Mouse (Mus musculus): ENCODE data around the gene D17Wsu92e. TPM values are rescaled to one million over a fixed set of nuclear protein-coding genes. Genes with fewer than 3 reads are reported as not detected.

Gene D17Wsu92e
- total RNA-seq, 2 experiments from 2014 or later, result 199 TPM

DNA sequence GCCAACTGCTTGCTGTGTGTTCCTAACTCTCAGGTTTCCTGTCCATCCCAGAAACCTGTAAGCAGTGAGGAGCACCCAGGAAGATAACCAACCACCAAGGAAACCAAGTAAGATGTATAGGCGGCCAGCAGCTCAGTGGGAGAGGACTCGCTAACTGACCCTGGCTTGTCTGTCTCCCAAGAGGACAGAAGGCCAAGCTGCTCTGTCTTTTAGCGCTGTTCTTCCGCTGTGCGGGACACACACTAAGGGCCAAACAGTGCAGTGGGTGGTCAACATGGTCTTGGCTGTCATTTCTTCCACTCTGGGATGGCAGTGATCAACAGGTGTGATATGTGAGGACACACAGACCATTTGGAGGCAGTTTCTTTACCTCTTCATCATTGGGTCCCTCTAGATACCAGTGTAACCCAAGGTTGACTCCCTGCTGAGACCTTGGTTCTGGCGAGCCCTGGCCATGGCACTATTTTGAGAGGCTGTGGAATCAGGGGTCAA is 70.0 kb downstream of the D17Wsu92e start:
- DNase-seq (ENCODE audit: low spot score in 2 of 2), result no peak

DNA sequence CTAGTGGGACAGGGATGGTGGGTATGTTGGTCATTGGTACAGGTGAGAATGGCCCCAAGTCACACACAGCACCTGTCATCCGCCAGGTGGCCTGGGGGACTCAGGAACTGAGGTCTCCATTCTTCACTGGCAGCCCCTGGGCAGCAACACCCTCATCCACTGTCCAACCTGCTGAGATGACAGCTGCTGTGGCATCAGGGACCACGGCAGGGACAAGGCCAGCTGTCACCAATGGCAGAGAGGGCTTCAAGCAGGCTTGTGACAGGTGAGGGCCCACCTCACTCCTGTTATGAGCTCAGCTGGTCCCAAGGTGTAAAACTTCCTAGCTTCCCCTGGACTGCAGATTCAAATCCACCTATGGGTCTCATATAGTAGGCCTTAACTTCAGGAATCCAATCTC is 72.3 kb downstream of the D17Wsu92e start:
- DNase-seq (ENCODE audit: low spot score in 2 of 2), result no peak

DNA sequence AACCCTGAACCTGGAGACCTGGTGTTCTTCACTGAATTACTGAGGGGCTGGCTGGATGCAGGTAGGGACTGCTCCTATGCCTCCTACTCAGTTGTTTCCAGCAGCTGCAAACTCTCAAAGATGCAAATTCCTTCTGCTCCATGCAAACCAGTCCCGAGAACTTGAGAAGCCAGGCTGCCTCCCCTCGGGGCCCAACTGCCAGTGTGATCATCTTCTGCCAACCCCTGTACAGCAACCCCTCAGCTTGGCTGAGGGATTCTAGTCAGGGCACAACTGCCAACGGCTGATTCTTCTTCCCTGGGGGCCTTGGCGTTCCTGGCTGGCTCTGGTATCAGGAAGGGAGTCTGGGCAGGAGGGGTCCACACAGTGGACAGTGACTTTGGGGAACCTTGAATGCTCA is 74.0 kb downstream of the D17Wsu92e start:
- no peak for DNase-seq (ENCODE audit: low spot score in 2 of 2)

GRCm38 (mm10) chr17:27740961-27741360 is 79.5 kb downstream of the D17Wsu92e start:
- DNase-seq (ENCODE audit: low spot score in 2 of 2), result no peak

GRCm38 (mm10) chr17:27734344-27735073 is 85.9 kb downstream of the D17Wsu92e start:
- no peak for DNase-seq (ENCODE audit: low spot score in 2 of 2)

DNA sequence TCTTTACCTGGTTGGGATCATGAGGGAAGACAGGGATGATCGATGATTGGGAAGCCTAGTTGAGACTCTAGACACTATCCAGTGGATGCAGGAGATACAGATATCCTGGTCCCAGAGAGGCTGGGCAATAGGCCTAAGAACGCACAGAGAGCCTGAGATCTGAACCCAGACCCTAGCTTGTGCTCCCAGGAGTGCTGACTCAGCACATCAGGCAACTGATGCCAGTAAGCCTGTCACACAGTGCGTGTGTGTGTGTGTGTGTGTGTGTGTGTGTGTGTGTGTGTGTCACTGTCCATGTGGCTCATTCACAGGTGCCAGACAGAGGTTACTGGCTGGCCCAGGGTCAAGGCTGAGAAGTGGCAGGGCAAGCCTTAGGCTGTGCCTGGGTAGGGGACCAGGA is 87.8 kb downstream of the D17Wsu92e start:
- DNase-seq (ENCODE audit: low spot score in 2 of 2), result no peak

- DNase-seq (ENCODE audit: low spot score in 2 of 2), result no peak
These were observed 88.3 kb downstream of the D17Wsu92e start for GRCm38 (mm10) chr17:27732152-27732551.

- no peak for DNase-seq (ENCODE audit: low spot score in 2 of 2)
These were observed 91.7 kb downstream of the D17Wsu92e start, which contains the start of gene Spdef for GRCm38 (mm10) chr17:27728770-27729169. Spdef (minus strand) TSS chr17:27728955.

- no peak for DNase-seq (ENCODE audit: low spot score in 2 of 2)
These were observed 93.9 kb downstream of the D17Wsu92e start for GRCm38 (mm10) chr17:27726527-27726926.

DNA sequence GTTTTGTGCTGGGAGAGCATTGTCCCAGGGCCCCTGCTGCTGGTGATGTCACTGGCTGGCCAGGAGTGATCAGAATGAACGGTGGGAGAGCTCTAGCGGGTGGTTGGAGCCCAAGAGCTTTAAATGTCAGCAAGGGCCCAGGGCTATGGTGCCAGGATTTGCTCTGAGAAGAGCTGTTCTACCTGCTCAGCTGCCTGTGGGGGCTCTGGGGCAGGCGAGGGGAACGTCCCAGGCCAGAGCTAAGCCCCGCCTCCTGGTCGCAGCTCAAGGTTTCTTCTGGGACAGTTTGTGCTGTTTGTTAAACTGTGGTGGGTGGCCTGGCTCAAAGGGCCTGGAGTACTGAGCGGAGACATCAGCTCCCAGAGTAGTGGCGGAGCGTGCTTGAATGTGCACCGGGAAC is 95.0 kb downstream of the D17Wsu92e start:
- DNase-seq (ENCODE audit: low spot score in 2 of 2), result no peak

GRCm38 (mm10) chr17:27725011-27725410 is 95.4 kb downstream of the D17Wsu92e start:
- no peak for DNase-seq (ENCODE audit: low spot score in 2 of 2)

- DNase-seq (ENCODE audit: low spot score in 2 of 2), result no peak
These were observed 96.1 kb downstream of the D17Wsu92e start for GRCm38 (mm10) chr17:27724327-27724726.

GRCm38 (mm10) chr17:27721125-27721664 is 99.3 kb downstream of the D17Wsu92e start:
- no peak for DNase-seq (ENCODE audit: low spot score in 2 of 2)

- DNase-seq (ENCODE audit: low spot score in 2 of 2), result no peak
These were observed 100.1 kb downstream of the D17Wsu92e start for GRCm38 (mm10) chr17:27720326-27720725.

- DNase-seq (ENCODE audit: low spot score in 2 of 2), result no peak
These were observed 100.8 kb downstream of the D17Wsu92e start for GRCm38 (mm10) chr17:27719663-27720062.

DNA sequence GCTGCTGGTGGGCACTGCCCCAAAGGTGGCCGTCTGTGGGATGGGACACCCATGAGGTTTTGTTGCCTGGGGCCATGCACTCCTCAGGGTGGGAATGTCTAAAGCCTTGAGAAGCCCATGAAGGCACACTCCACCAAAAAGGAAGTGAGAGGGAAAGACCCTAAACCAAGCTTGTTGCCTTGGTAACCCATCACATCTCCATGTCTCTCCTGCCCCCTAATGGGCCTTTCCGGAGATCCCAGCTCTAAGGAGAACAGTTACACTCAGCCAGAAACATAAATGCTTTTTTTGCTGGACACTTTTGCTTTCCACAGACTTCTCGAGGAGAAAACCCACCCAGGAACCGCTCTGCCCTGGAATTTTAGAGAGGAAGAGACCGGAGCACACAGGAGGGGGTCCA is 102.2 kb downstream of the D17Wsu92e start:
- no peak for DNase-seq (ENCODE audit: low spot score in 2 of 2)

- DNase-seq (ENCODE audit: low spot score in 2 of 2), result no peak
These were observed 103.6 kb downstream of the D17Wsu92e start for GRCm38 (mm10) chr17:27716804-27717203.

GRCm38 (mm10) chr17:27712832-27713231 is 107.6 kb downstream of the D17Wsu92e start:
- DNase-seq (ENCODE audit: low spot score in 2 of 2), result no peak

DNA sequence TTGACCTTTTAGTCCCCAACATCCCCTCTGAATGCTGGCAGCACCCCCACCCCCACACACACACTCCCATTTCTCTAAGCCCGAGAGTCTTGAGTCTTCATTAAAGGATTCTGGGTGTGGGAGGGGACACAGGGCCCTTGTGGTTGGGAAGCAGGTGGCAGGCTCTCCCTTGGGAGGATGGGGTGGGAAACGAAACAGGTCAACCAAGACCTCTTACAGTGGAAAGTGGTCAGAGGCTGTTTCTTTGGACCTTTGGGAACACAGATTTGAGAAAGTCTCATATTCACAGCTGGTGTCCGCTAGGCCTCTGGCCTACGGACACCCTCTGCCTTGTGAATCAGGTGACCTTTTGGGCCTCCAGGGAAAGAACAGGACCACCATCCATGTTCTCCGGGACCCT is 110.8 kb downstream of the D17Wsu92e start:
- DNase-seq (ENCODE audit: low spot score in 2 of 2), result no peak

- peak in 1 of 2 experiments; percentile 67 for DNase-seq (ENCODE audit: low spot score in 2 of 2)
These were observed 112.3 kb downstream of the D17Wsu92e start for GRCm38 (mm10) chr17:27707954-27708661.

DNA sequence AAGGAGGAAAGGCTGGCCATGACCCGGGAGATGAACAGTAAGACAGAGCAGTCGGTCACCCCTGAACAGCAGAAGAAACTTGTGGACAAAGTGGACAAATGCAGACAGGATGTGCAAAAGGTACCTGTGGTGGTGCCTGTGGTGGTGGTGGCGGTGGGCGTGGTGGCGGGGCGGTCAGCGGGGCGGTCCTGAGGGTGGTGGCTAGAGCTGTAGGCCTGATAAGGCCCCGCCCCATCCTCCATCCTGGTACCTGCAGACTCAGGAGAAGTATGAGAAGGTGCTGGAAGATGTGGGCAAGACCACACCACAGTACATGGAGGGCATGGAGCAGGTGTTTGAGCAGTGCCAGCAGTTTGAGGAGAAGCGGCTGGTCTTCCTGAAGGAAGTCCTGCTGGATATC is 114.8 kb downstream of the D17Wsu92e start:
- DNase-seq (ENCODE audit: low spot score in 2 of 2), result no peak

DNA sequence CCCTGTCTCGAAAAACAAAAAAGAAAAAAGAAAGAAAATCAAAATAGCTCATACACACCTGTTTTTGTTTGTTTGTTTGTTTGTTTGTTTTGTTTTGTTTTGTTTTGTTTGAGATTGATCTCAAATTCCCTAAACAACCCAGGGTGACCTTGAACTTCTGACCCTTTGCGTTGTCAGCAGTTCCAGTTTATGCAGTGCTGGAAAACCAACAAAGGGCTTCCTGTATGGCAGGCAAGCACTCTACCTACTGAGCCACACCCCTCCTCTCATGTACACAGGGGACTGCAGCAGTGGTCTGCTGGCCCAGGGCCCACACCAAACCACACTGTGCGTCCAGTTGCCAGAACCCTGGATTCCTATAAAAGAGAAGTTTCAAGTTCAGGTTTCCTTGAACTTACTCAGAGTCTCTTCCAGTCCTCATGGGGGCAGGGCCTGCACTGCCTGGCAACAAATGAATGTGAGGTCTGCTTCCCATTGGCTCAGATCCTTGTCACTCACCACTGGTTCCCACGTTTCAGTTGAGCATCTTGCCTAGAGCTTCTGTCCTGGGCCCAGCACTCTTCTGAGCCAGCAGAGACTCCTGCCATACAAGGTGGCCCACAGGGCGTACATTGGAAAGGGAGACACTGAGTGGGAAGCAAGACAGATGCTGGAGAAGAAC is 116.4 kb downstream of the D17Wsu92e start:
- DNase-seq (ENCODE audit: low spot score in 2 of 2), result peak in 1 of 2 experiments; percentile 83

All from layer of hippocampus, adult 18-20 months (tissue).